Mouse (Mus musculus) C2C12 (cell line): Measurements from ENCODE around the gene Myt1l. TPM values are rescaled to one million over a fixed set of nuclear protein-coding genes. Genes with fewer than 3 reads are reported as not detected.

Experiments
- H3K27me3 ChIP-seq: one replicate; pipeline ENCODE4 v1.6.1; 2011; ENCODE audit not compliant: control insufficient read depth, insufficient read depth, insufficient read length
- H3K36me3 ChIP-seq: one replicate; pipeline ENCODE4 v1.6.1; 2011; ENCODE audit not compliant: control insufficient read depth, insufficient read depth
- H3K4me3 ChIP-seq: one replicate; pipeline ENCODE4 v1.5.1; 2011; ENCODE audit warnings: mild to moderate bottlenecking, control low read depth; ENCODE audit not compliant: poor library complexity, insufficient read depth, severe bottlenecking
- H3K79me2 ChIP-seq: one replicate; pipeline ENCODE4 v1.6.1; 2011; ENCODE audit not compliant: control insufficient read depth, insufficient read depth
- H3K79me3 ChIP-seq: one replicate; pipeline ENCODE4 v1.6.1; 2011; ENCODE audit warnings: low read depth, control low read depth
- H3ac ChIP-seq: one replicate; pipeline ENCODE3; 2011; ENCODE audit warnings: low read depth; ENCODE audit not compliant: control insufficient read depth, insufficient read length
- CEBPB ChIP-seq: IDR thresholded peaks from one replicate; pipeline ENCODE4 v1.6.1; 2011; ENCODE audit warnings: low read depth, mild to moderate bottlenecking, control low read depth, moderate library complexity
- CTCF ChIP-seq: IDR thresholded peaks from one replicate; pipeline ENCODE4 v1.5.1; 2011; ENCODE audit not compliant: control insufficient read depth, insufficient read depth, insufficient read length
- FOSL1 ChIP-seq: IDR thresholded peaks from one replicate; pipeline ENCODE4 v1.8.0; 2011; ENCODE audit warnings: mild to moderate bottlenecking, low read length; ENCODE audit not compliant: poor library complexity, insufficient read depth, severe bottlenecking
- MAX ChIP-seq: IDR thresholded peaks from one replicate; pipeline ENCODE4 v1.6.1; 2011; ENCODE audit warnings: mild to moderate bottlenecking, control low read depth
- MYOD1 ChIP-seq: IDR thresholded peaks from one replicate; pipeline ENCODE4 v1.6.1; 2011; ENCODE audit warnings: low read depth; ENCODE audit not compliant: control insufficient read depth, insufficient read length
- MYOG ChIP-seq: IDR thresholded peaks from one replicate; pipeline ENCODE4 v1.6.1; 2011; ENCODE audit not compliant: control insufficient read depth, insufficient read length; ENCODE audit errors: extremely low read depth
- USF1 ChIP-seq: IDR thresholded peaks from one replicate; pipeline ENCODE4 v1.6.1; 2011; ENCODE audit warnings: low read depth, mild to moderate bottlenecking, control low read depth, moderate library complexity
- polyA plus RNA-seq: library from polyadenylated mRNA; unstranded; fragments of >200 nt; fragmentation: generic; extraction: Trizol; gene quantifications from one replicate; pipeline ENCODE4 v1.2.1, GENCODE M21; 2012; ENCODE audit warnings: missing spikeins

The Myt1l gene
- polyA plus RNA-seq, 1 experiment, result not detected

- Histone ChIP-seq H3K36me3 (no peaks in the 10 kb centered on the region), H3K79me2 (no peaks in the 10 kb centered on the region), H3K4me3 (no peak overlapping the region), H3K27me3 (no peaks in the 10 kb centered on the region), H3K79me3 (no peaks in the 10 kb centered on the region), H3ac (no peak overlapping the region)
- TF ChIP-seq MYOG (no peak), MAX (no peak), USF1 (no peak), CTCF (no peak), MYOD1 (no peak), CEBPB (no peak), FOSL1 (no peak)
Measured at GRCm38 (mm10) chr12:29605124-29605523, 76.9 kb downstream of the Myt1l start.

DNA sequence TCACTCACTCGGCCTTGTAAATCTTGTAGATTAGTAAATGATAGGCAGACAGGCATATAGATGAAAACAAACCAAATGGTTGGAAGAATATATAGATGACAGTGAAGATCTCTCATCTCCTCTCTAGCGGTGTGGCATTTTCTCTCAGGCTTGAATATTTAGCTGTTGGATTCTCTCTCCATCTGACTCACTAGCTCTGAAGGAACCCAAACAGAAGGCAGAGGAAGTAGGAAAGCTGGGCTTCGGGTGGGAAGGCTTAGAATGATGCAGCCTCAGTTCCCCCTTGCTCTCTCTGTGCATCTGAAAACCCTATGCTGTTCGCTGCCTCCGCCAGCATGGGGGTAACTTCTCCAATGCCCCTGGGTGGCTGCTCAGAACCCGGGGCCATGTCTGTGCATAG lies 78.0 kb downstream of the Myt1l start:
- no peaks in the 10 kb centered on the region for H3K27me3 ChIP-seq
- no peak overlapping the region for H3K4me3 ChIP-seq
- TF ChIP-seq FOSL1 (no peak), USF1 (no peak), MYOD1 (no peak), CEBPB (no peak), CTCF (no peak), MAX (no peak), MYOG (no peak)
- H3K79me2 ChIP-seq, result no peaks in the 10 kb centered on the region
- no peak overlapping the region for H3ac ChIP-seq
- no peaks in the 10 kb centered on the region for H3K79me3 ChIP-seq
- no peaks in the 10 kb centered on the region for H3K36me3 ChIP-seq

DNA sequence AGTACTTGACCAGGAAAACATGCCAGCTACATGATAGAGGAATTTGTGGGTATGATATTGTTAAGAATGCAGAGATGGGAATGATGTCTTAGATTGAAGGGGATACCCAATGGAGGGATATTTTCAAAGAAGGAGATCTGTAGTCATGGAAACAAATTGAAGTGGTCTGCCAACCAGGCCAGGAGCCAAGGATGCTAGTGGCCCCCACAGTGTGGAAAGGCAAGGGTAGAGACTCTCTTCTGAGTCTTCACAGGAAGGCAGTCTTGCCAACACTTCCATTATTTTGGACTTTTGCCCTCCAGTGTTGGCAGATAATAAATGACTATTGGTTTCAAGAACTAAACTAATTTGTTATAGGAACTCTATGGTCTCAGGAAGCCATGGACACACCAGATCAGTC lies 89.6 kb downstream of the Myt1l start:
- Histone ChIP-seq H3K79me2 (no peaks in the 10 kb centered on the region), H3K27me3 (no peaks in the 10 kb centered on the region), H3K36me3 (no peaks in the 10 kb centered on the region), H3K4me3 (no peak overlapping the region), H3K79me3 (no peaks in the 10 kb centered on the region), H3ac (no peak overlapping the region)
- no peak for TF ChIP-seq MAX

- Histone ChIP-seq H3K79me2 (no peaks in the 10 kb centered on the region), H3K79me3 (no peaks in the 10 kb centered on the region), H3ac (no peak overlapping the region), H3K4me3 (no peak overlapping the region), H3K36me3 (no peaks in the 10 kb centered on the region), H3K27me3 (no peaks in the 10 kb centered on the region)
- TF ChIP-seq CTCF (no peak), MYOG (no peak), MAX (no peak), FOSL1 (no peak), CEBPB (no peak), MYOD1 (no peak)
Measured at GRCm38 (mm10) chr12:29621530-29621929, 93.3 kb downstream of the Myt1l start.

DNA sequence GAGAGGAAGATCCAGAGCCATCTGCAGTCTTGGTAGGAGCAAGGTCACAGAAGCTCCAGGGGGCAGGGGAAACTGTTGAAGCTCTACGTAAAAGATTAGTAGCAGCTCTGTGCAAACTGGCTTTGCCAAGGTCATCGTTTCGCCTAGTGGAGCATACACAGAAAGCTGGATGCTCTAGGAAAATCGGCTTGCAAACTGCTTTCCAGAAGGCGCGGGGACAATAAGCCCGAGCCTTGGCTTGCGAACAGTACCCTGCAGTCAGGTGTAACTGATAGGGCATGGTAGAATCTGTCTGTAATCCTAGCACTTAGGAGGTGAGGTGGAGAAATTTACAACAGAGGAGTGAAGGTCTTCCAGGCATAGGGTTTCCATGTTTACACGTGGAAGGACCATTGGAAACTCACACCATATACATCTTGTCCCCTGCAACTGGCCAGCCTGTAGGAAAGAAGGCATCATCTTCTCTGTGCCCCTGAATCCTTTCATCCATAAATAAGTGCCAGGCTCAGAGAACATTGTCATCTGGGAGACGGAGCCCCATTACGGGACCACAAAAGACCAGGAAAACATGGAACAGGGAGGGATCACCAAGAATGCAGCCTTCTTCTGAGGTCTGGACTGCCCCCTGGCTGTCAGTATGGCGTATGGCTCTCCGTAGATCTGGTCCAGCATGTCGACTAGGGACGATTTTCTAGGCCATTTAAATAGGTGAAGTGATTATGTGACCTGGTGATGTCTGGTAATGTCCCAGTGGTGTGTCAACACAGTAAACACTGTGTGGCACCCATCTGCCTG lies 100.0 kb downstream of the Myt1l start:
- Histone ChIP-seq H3ac (no peak overlapping the region), H3K79me2 (no peaks in the 10 kb centered on the region), H3K27me3 (no peaks in the 10 kb centered on the region), H3K4me3 (no peak overlapping the region), H3K79me3 (no peaks in the 10 kb centered on the region), H3K36me3 (no peaks in the 10 kb centered on the region)
- no peak for TF ChIP-seq MYOG
- no peak for TF ChIP-seq MAX
- TF ChIP-seq CTCF, result no peak
- no peak for TF ChIP-seq FOSL1
- no peak for TF ChIP-seq USF1
- no peak for TF ChIP-seq MYOD1
- TF ChIP-seq CEBPB, result no peak

GRCm38 (mm10) chr12:29629875-29630538 lies 101.8 kb downstream of the Myt1l start:
- Histone ChIP-seq H3K27me3 (no peaks in the 10 kb centered on the region), H3K79me2 (no peaks in the 10 kb centered on the region), H3K79me3 (no peaks in the 10 kb centered on the region), H3K4me3 (no peak overlapping the region), H3K36me3 (no peaks in the 10 kb centered on the region), H3ac (no peak overlapping the region)
- TF ChIP-seq USF1 (no peak), FOSL1 (no peak), MYOD1 (no peak), MYOG (no peak), CEBPB (no peak), CTCF (no peak)
